Mouse (Mus musculus) midbrain, embryonic 12.5 days (tissue): ENCODE results near the gene Fbxo46. TPM values are rescaled to one million over a fixed set of nuclear protein-coding genes. Genes with fewer than 3 reads are reported as not detected.
"Not testable (repeated sequence)": the region's sequence is repeated elsewhere in the genome, so short reads cannot be mapped to it uniquely, and the experiment has no call there.

Experiments
- ATAC-seq: fragments of 200-750 bp; cut with Nextera tagmentation; 2 replicates; pipeline ENCODE4 v1.8.0; 2017; ENCODE audit warnings: low read depth, moderate TSS enrichment, moderate library complexity; ENCODE audit not compliant: low FRiP score
- H3K27ac ChIP-seq: fragments of 300-500 bp; sonication (generic); replicated peaks from 2 replicates; pipeline ENCODE4 v1.5.1; 2016; ENCODE audit warnings: mild to moderate bottlenecking
- H3K27me3 ChIP-seq: fragments of 300-500 bp; sonication (generic); 2 replicates; pipeline ENCODE4 v1.6.1; 2016; ENCODE audit warnings: mild to moderate bottlenecking
- H3K36me3 ChIP-seq: fragments of 300-500 bp; sonication (generic); 2 replicates; pipeline ENCODE4 v1.6.1; 2016
- H3K4me1 ChIP-seq: fragments of 300-500 bp; sonication (generic); 2 replicates; pipeline ENCODE4 v1.6.1; 2016
- H3K4me2 ChIP-seq: fragments of 300-500 bp; sonication (generic); replicated peaks from 2 replicates; pipeline ENCODE4 v1.6.1; 2016; ENCODE audit warnings: mild to moderate bottlenecking, moderate library complexity
- H3K4me3 ChIP-seq: fragments of 300-500 bp; sonication (generic); 2 replicates; pipeline ENCODE4 v1.5.1; 2016; ENCODE audit warnings: mild to moderate bottlenecking
- H3K9ac ChIP-seq: fragments of 300-500 bp; sonication (generic); replicated peaks from 2 replicates; pipeline ENCODE4 v1.6.1; 2016; ENCODE audit warnings: mild to moderate bottlenecking, moderate library complexity
- H3K9me3 ChIP-seq: fragments of 300-500 bp; sonication (generic); 2 replicates; pipeline ENCODE4 v1.6.1; 2016; ENCODE audit warnings: mild to moderate bottlenecking
- WGBS: fragments of 180-500 bp; shearing (Covaris S2); methylation state at CpG from one replicate; pipeline ENCODE4 v1.1.7; 2016; 5-methylcytosine and 5-hydroxymethylcytosine counted together
- polyA plus RNA-seq: library from polyadenylated mRNA; unstranded; fragments of >200 nt; fragmentation: Nextera tagmentation; extraction: Ambion mirVana; gene quantifications from 2 replicates; pipeline ENCODE4 v1.2.1, GENCODE M21; 2016

The Fbxo46 gene
- 20.6 and 21.9 TPM in 2 replicates for polyA plus RNA-seq

- H3K4me3 ChIP-seq: peak within 1 kb of the TSS; percentile 72
- no peaks in the 10 kb centered on the region for H3K9me3 ChIP-seq
- ATAC-seq: peak; percentile 97
- H3K4me1 ChIP-seq: peaks cover 19% of the 10 kb centered on the region
- 2% methylated on average over 34 of the region's 34 CpGs for WGBS
- peaks cover 19% of the 10 kb centered on the region for H3K27me3 ChIP-seq
- H3K4me2 ChIP-seq: peak within 1 kb of the TSS; percentile 76
- H3K27ac ChIP-seq: no peak within 1 kb of the TSS; the same call in 1 of the 2 replicates
- no peaks in the 10 kb centered on the region for H3K36me3 ChIP-seq
- H3K9ac ChIP-seq: peak within 1 kb of the TSS; percentile 74
Observed at GRCm38 (mm10) chr7:19119631-19120429, at the start of gene Fbxo46. TSS of gene Fbxo46 (plus strand) at chr7:19119859.

- not testable (repeated sequence) for H3K9ac ChIP-seq, H3K36me3 ChIP-seq, H3K4me3 ChIP-seq, H3K9me3 ChIP-seq, H3K27ac ChIP-seq, H3K4me2 ChIP-seq, H3K4me1 ChIP-seq, ATAC-seq
- peaks cover 17% of the 10 kb centered on the region for H3K27me3 ChIP-seq
- 62% methylated on average over 3 of the region's 3 CpGs for WGBS
Observed at GRCm38 (mm10) chr7:19071024-19071423, 48.6 kb upstream of the Fbxo46 start.

- Histone ChIP-seq H3K4me3 (no peak overlapping the region), H3K9ac (no peak overlapping the region), H3K27me3 (0 out of 2 replicates have a peak, but pooled peaks cover 3% of the 10 kb centered on the region), H3K4me1 (peaks cover 18% of the 10 kb centered on the region), H3K4me2 (no peak overlapping the region), H3K27ac (no peak overlapping the region), H3K9me3 (no peaks in the 10 kb centered on the region), H3K36me3 (peaks cover 10% of the 10 kb centered on the region)
- WGBS: 84% methylated on average over 9 of the region's 9 CpGs
- ATAC-seq: no peak
Observed at GRCm38 (mm10) chr7:19073504-19073903, 46.2 kb upstream of the Fbxo46 start.

GRCm38 (mm10) chr7:19074494-19074893 is 45.2 kb upstream of the Fbxo46 start:
- no peak overlapping the region for H3K4me3 ChIP-seq
- H3K27me3 ChIP-seq: 0 out of 2 replicates have a peak, but pooled peaks cover 3% of the 10 kb centered on the region
- H3K9me3 ChIP-seq: no peaks in the 10 kb centered on the region
- ATAC-seq: no peak
- H3K27ac ChIP-seq: no peak overlapping the region
- no peak overlapping the region for H3K4me2 ChIP-seq
- 95% methylated on average over 6 of the region's 6 CpGs for WGBS
- H3K36me3 ChIP-seq: peaks cover 20% of the 10 kb centered on the region
- peaks cover 18% of the 10 kb centered on the region for H3K4me1 ChIP-seq
- no peak overlapping the region for H3K9ac ChIP-seq

- peak overlapping the region; percentile 58 for H3K4me2 ChIP-seq
- no peak overlapping the region for H3K9ac ChIP-seq
- H3K27ac ChIP-seq: peak overlapping the region; percentile 52; the same call in 1 of the 2 replicates
- 60% methylated on average over 5 of the region's 5 CpGs for WGBS
- H3K4me3 ChIP-seq: peak overlapping the region; percentile 97
- 0 out of 2 replicates have a peak, but pooled peaks cover 2% of the 10 kb centered on the region for H3K27me3 ChIP-seq
- peaks cover 27% of the 10 kb centered on the region for H3K36me3 ChIP-seq
- H3K4me1 ChIP-seq: peaks cover 18% of the 10 kb centered on the region
- H3K9me3 ChIP-seq: no peaks in the 10 kb centered on the region
- ATAC-seq: no peak
Observed at GRCm38 (mm10) chr7:19075231-19075630, 44.4 kb upstream of the Fbxo46 start.

GRCm38 (mm10) chr7:19075723-19076585 is 43.7 kb upstream of the Fbxo46 start, which contains the start of gene Dmwd:
TSS of gene Dmwd (plus strand) at chr7:19076227.
- no peaks in the 10 kb centered on the region for H3K27me3 ChIP-seq
- peak within 1 kb of the TSS; percentile 98 for H3K9ac ChIP-seq
- 1% methylated on average over 59 of the region's 91 CpGs for WGBS
- H3K9me3 ChIP-seq: no peaks in the 10 kb centered on the region
- peak; percentile 99 for ATAC-seq
- peak within 1 kb of the TSS; percentile 95 for H3K4me2 ChIP-seq
- H3K27ac ChIP-seq: peak within 1 kb of the TSS; percentile 74
- peaks cover 35% of the 10 kb centered on the region for H3K36me3 ChIP-seq
- H3K4me1 ChIP-seq: peaks cover 18% of the 10 kb centered on the region
- H3K4me3 ChIP-seq: peak within 1 kb of the TSS; percentile 97

GRCm38 (mm10) chr7:19076586-19076991 is 43.1 kb upstream of the Fbxo46 start:
- Histone ChIP-seq H3K4me1 (peaks cover 18% of the 10 kb centered on the region), H3K36me3 (peaks cover 41% of the 10 kb centered on the region), H3K27ac (peak overlapping the region; percentile 74), H3K4me2 (peak overlapping the region; percentile 95), H3K9me3 (no peaks in the 10 kb centered on the region), H3K4me3 (peak overlapping the region; percentile 97), H3K27me3 (no peaks in the 10 kb centered on the region), H3K9ac (peak overlapping the region; percentile 98)
- ATAC-seq: no peak
- under 1% methylated on average over 22 of the region's 22 CpGs for WGBS

GRCm38 (mm10) chr7:19077761-19078160 is 41.9 kb upstream of the Fbxo46 start:
- Histone ChIP-seq H3K9ac (peak overlapping the region; percentile 98; the same call in 1 of the 2 replicates), H3K36me3 (peaks cover 53% of the 10 kb centered on the region), H3K4me3 (peak overlapping the region; percentile 97), H3K27me3 (no peaks in the 10 kb centered on the region), H3K9me3 (no peaks in the 10 kb centered on the region), H3K4me1 (peaks cover 22% of the 10 kb centered on the region), H3K27ac (no peak overlapping the region), H3K4me2 (peak overlapping the region; percentile 95)
- ATAC-seq: no peak
- WGBS: 78% methylated on average over 14 of the region's 14 CpGs

- Histone ChIP-seq H3K27me3 (no peaks in the 10 kb centered on the region), H3K4me3 (no peak overlapping the region), H3K4me1 (peaks cover 29% of the 10 kb centered on the region), H3K36me3 (peaks cover 62% of the 10 kb centered on the region), H3K9ac (no peak overlapping the region), H3K9me3 (no peaks in the 10 kb centered on the region), H3K27ac (no peak overlapping the region), H3K4me2 (no peak overlapping the region)
- WGBS: 84% methylated on average over 3 of the region's 3 CpGs
- no peak for ATAC-seq
Observed at GRCm38 (mm10) chr7:19078732-19079131, 40.9 kb upstream of the Fbxo46 start.

GRCm38 (mm10) chr7:19080451-19080950 is 39.2 kb upstream of the Fbxo46 start:
- Histone ChIP-seq H3K36me3 (peaks cover 64% of the 10 kb centered on the region), H3K4me3 (no peak overlapping the region), H3K9me3 (no peaks in the 10 kb centered on the region), H3K27ac (no peak overlapping the region), H3K9ac (no peak overlapping the region), H3K27me3 (peaks cover 7% of the 10 kb centered on the region), H3K4me1 (peaks cover 42% of the 10 kb centered on the region), H3K4me2 (no peak overlapping the region)
- ATAC-seq: no peak
- WGBS: 92% methylated on average over 19 of the region's 19 CpGs

GRCm38 (mm10) chr7:19082171-19082570 is 37.5 kb upstream of the Fbxo46 start:
- Histone ChIP-seq H3K27ac (no peak overlapping the region), H3K36me3 (peaks cover 65% of the 10 kb centered on the region), H3K4me3 (no peak overlapping the region), H3K9me3 (no peaks in the 10 kb centered on the region), H3K4me1 (peaks cover 42% of the 10 kb centered on the region), H3K27me3 (peaks cover 7% of the 10 kb centered on the region), H3K4me2 (no peak overlapping the region), H3K9ac (no peak overlapping the region)
- ATAC-seq: no peak
- 81% methylated on average over 4 of the region's 4 CpGs for WGBS
